Mouse (Mus musculus): ENCODE measurements around the gene Tufm. TPM values are rescaled to one million over a fixed set of nuclear protein-coding genes. Genes with fewer than 3 reads are reported as not detected.
A peak's percentile ranks its signal among the peaks of the same experiment; 100 is the strongest.

Gene Tufm
- 180 and 183 TPM in 2 replicates for polyA plus RNA-seq (2016; fragmentation: Nextera tagmentation; extraction: Ambion mirVana)

DNA sequence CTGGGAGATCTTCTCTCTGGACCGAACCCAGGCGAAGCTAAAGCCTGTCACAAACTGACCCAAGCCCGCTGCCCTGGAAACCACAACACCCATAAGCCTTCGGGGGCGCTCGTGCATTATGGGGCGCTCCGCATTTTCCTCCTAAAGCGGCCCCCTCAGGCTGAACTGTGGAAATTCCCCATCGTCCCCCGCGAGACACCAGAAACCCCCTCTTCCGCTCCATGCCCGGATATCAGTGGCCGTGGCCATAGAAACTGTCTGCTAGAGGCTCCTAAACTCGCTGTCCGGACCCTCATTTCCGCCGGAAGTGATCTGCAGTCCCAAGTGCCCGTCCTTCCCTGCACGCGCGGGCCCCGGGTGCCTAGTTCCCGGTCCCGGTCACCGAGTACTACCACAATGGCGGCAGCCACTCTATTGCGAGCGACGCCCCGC is at the start of gene Tufm:
Gene Tufm, plus strand, starts transcription at position 310 of the 432 bp plus-strand sequence.
- Histone ChIP-seq H3K9me3 (no peaks in the 10 kb centered on the region), H3K27ac (peak within 1 kb of the TSS; percentile 86), H3K4me3 (peak within 1 kb of the TSS; percentile 64), H3K27me3 (ENCODE audit: poor library complexity, severe bottlenecking) (no peaks in the 10 kb centered on the region), H3K4me1 (peaks cover 32% of the 10 kb centered on the region), H3K36me3 (replicated peaks) (peaks cover 36% of the 10 kb centered on the region)
- DNase-seq (ENCODE audit: extremely low spot score, low spot score), result peak; percentile 99
- under 1% methylated on average over 32 of the region's 32 CpGs for WGBS

DNA sequence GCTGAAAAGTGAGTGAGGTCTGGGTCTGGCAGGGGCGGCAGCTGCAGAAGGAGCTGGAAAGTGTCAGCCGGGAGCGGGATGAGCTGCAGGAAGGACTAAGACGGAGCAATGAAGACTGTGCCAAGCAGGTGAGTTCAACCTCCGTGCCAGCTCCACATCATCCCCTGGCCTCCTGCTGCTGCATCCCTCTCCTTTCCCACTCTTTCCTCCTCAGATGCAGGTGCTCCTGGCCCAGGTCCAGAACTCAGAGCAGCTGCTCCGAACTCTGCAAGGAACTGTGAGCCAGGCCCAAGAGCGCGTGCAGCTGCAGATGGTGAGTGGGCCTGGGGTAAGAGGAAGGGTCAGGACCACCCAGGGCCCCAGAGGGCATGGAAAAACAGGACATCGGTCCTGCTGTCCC is 47.0 kb upstream of the Tufm start:
- peak overlapping the region; percentile 6; the same call in 1 of the 2 replicates for H3K27ac ChIP-seq
- H3K36me3 ChIP-seq (replicated peaks), result peaks cover 47% of the 10 kb centered on the region

DNA sequence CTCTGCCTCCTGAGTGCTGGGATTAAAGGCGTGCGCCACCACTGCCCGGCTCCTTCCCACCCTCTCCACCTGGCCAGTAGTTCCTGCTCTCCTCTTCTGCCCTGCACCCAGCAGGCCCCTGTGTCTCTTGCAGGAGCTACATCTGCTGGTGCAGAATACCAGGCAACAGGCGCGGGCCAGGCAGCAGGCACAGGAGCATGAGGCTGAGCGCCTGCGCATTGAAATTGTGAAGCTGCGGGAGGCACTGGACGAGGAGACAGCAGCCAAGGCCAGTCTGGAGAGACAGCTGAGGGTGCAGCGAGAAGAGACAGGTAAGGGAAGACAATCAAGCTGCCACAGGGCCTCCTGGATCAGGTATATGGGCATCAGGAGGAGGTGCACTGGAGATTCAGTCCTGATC is 43.2 kb upstream of the Tufm start:
- no peak overlapping the region for H3K4me3 ChIP-seq
- no peak overlapping the region for H3K27ac ChIP-seq
- no peaks in the 10 kb centered on the region for H3K9me3 ChIP-seq
- WGBS, result 94% methylated on average over 10 of the region's 10 CpGs
- no peak for DNase-seq (ENCODE audit: extremely low spot score, low spot score)
- H3K4me1 ChIP-seq, result no peaks in the 10 kb centered on the region
- peaks cover 65% of the 10 kb centered on the region for H3K36me3 ChIP-seq (replicated peaks)
- no peaks in the 10 kb centered on the region for H3K27me3 ChIP-seq (ENCODE audit: poor library complexity, severe bottlenecking)

More for the DNA sequence above, 47.0 kb upstream of the Tufm start:
- H3K27me3 ChIP-seq (ENCODE audit: poor library complexity, severe bottlenecking), result no peaks in the 10 kb centered on the region
- no peak for DNase-seq (ENCODE audit: extremely low spot score, low spot score)
- 92% methylated on average over 9 of the region's 9 CpGs for WGBS
- H3K4me3 ChIP-seq, result no peak overlapping the region
- H3K4me1 ChIP-seq, result peaks cover 5% of the 10 kb centered on the region; the same call in 1 of the 2 replicates
- no peaks in the 10 kb centered on the region for H3K9me3 ChIP-seq

DNA sequence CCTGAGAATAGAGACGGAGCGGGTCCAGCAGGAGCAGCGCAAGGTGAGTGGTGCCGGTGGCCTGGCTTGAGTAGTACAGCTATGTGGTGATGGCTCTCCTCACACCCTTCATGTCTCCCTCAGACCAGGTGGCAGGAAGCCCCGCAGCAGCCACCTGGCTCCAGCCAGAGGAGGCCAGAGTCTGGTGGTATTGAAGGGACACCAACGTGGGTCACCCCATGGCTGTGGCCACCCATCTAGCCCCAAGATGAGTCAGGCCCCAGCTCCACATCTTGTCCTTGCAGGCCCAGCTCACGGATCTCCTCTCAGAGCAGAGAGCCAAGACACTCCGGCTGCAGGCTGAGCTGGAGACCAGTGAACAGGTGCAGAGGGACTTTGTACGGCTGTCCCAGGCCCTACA is 42.6 kb upstream of the Tufm start:
- Histone ChIP-seq H3K4me1 (no peaks in the 10 kb centered on the region), H3K27me3 (ENCODE audit: poor library complexity, severe bottlenecking) (no peaks in the 10 kb centered on the region), H3K36me3 (replicated peaks) (peaks cover 65% of the 10 kb centered on the region), H3K9me3 (no peaks in the 10 kb centered on the region), H3K4me3 (no peak overlapping the region), H3K27ac (no peak overlapping the region)
- DNase-seq (ENCODE audit: extremely low spot score, low spot score), result no peak
- WGBS, result 92% methylated on average over 9 of the region's 9 CpGs

DNA sequence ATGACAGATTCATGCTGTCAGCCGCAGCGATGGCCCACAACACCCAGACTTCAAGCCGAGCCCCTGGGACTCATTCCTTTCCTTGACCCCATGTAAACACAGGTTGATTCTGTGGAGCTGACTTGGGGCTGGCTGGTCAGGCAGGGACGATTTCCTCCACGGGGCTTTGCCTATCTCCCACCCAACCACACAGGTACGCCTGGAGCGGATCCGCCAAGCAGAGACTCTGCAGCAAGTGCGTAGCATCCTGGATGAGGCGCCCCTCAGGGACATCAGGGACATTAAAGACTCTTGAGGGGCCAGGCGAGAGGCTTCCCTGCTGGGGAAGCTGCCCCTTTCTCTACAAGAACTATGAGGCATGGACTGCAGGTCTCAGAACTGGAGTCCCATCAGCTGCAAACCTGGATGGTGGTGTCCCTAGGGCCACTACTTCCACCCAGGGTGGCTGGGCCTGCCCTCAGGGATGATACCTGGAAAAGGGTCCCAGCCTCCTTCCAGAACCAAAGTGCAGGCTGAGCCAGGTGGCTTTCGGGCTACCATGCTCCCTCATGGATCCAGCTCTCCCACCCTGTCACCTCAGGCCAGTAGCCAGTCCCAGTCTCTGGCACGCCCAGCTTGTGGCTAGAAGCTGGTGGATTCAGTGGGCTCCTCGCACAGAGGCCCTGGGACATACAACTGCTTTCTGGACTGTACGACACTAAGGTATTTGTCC is 41.9 kb upstream of the Tufm start:
- H3K27ac ChIP-seq, result no peak overlapping the region
- no peaks in the 10 kb centered on the region for H3K4me1 ChIP-seq
- no peaks in the 10 kb centered on the region for H3K9me3 ChIP-seq
- no peak for DNase-seq (ENCODE audit: extremely low spot score, low spot score)
- peaks cover 62% of the 10 kb centered on the region for H3K36me3 ChIP-seq (replicated peaks)
- 94% methylated on average over 15 of the region's 15 CpGs for WGBS
- no peaks in the 10 kb centered on the region for H3K27me3 ChIP-seq (ENCODE audit: poor library complexity, severe bottlenecking)
- no peak overlapping the region for H3K4me3 ChIP-seq

DNA sequence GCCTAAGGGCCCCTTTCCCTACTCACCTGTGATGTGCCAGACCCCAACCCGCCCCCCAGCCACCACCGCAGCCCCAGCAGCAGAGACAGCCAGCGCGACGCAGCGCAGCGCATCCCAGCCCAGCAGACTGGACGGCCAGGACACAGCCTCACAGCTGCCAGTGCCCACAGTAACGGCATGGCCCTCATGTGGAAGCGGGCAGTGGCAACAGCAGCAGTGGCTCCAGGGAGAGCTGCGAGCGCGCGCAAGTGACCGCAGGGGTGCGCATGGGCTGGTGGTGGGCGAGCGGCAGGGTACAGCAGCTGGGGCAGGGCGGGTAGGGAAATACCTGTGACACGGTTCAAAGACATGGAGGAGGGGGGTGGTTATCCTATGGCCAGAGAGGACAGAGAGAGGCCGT is 40.9 kb upstream of the Tufm start:
- H3K4me1 ChIP-seq, result no peaks in the 10 kb centered on the region
- H3K27me3 ChIP-seq (ENCODE audit: poor library complexity, severe bottlenecking), result no peaks in the 10 kb centered on the region
- H3K36me3 ChIP-seq (replicated peaks), result peaks cover 58% of the 10 kb centered on the region
- no peak overlapping the region for H3K4me3 ChIP-seq
- no peaks in the 10 kb centered on the region for H3K9me3 ChIP-seq
- no peak overlapping the region for H3K27ac ChIP-seq
- DNase-seq (ENCODE audit: extremely low spot score, low spot score), result no peak
- WGBS, result 92% methylated on average over 21 of the region's 21 CpGs

DNA sequence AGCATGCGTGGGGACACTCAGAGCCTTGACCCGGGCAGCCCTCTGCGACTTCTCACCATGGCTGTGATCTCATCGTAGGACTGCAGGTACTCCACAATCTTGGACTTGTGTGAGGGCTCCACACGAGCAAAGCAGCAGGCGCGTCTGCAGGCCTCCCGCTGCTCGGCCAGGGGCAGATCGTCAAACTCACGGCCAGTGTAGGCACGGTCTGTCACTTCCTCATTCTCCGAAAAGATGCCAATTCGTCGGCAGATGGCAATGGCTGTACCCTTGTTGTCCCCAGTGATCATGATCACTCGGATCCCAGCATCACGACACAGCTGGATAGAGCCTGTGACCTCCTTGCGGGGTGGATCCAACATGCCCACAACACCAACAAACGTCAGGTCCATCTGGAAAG is 38.7 kb upstream of the Tufm start:
- no peaks in the 10 kb centered on the region for H3K27me3 ChIP-seq (ENCODE audit: poor library complexity, severe bottlenecking)
- H3K4me3 ChIP-seq, result no peak overlapping the region
- H3K36me3 ChIP-seq (replicated peaks), result peaks cover 44% of the 10 kb centered on the region
- H3K9me3 ChIP-seq, result no peaks in the 10 kb centered on the region
- no peaks in the 10 kb centered on the region for H3K4me1 ChIP-seq
- 95% methylated on average over 19 of the region's 19 CpGs for WGBS
- no peak overlapping the region for H3K27ac ChIP-seq
- no peak for DNase-seq (ENCODE audit: extremely low spot score, low spot score)

DNA sequence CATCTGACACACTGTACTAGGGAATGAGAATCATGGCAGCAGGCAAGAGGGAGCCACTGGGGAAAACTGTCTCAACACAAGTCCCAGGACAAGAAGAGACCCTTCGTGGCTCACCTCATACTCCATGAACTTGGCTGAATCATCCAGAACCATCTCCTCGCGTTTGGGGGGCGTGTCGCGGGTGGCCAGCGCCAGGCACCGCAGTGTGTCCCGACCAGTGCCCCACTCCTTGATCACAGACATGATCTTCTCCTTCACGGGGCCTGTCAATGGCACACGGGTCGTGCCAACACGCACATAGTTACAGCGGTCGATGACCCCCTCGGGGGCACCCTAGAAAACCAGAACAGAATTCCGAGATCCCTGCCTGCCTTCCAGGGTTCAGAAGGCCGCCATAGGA is 37.2 kb upstream of the Tufm start:
- DNase-seq (ENCODE audit: extremely low spot score, low spot score), result no peak
- H3K4me3 ChIP-seq, result no peak overlapping the region
- no peaks in the 10 kb centered on the region for H3K4me1 ChIP-seq
- no peak overlapping the region for H3K27ac ChIP-seq
- H3K36me3 ChIP-seq (replicated peaks), result peaks cover 31% of the 10 kb centered on the region
- H3K27me3 ChIP-seq (ENCODE audit: poor library complexity, severe bottlenecking), result no peaks in the 10 kb centered on the region
- 92% methylated on average over 18 of the region's 18 CpGs for WGBS
- H3K9me3 ChIP-seq, result no peaks in the 10 kb centered on the region

DNA sequence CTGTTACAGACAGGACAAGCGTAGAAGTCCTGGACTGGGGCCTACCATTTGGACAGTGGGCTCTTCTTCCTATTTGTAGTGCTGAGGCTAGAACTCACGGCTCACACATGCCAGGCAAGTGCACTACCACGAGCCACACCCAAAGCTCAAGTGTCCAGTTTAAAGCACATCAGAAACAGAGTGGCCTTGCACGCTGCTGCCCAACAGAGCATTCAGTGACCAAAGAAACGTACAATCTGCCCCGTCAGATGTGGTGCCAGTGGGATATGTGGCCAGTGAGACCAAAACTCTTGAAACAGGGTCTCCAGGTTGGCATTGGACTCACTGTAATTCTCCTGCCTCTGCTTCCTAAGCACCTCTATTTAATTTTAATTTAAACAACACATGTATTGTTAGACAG is 36.5 kb upstream of the Tufm start:
- no peak overlapping the region for H3K27ac ChIP-seq
- WGBS, result 93% methylated on average over 6 of the region's 6 CpGs
- H3K27me3 ChIP-seq (ENCODE audit: poor library complexity, severe bottlenecking), result no peaks in the 10 kb centered on the region
- H3K9me3 ChIP-seq, result no peaks in the 10 kb centered on the region
- no peak overlapping the region for H3K4me3 ChIP-seq
- H3K4me1 ChIP-seq, result no peaks in the 10 kb centered on the region
- no peak for DNase-seq (ENCODE audit: extremely low spot score, low spot score)
- peaks cover 25% of the 10 kb centered on the region for H3K36me3 ChIP-seq (replicated peaks)

DNA sequence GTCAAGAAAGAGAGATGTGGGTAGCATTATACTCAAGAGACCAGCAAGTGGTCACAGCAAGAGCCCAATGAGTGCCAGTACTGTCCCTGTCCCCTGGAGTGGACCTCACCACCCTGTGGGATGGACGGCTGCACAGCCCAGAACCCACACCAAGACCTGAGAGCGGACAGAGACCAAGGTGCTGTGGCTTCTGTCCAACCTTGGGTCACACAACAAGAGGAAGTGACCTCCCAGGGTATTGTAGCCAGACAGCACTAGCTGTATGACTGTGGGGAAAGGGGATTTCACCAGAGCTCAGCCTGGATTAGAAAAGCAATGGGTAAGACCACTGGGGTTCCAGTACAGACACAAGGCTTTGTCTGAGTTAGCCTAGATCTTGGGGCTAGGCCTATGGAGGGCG is 34.9 kb upstream of the Tufm start:
- no peak overlapping the region for H3K4me3 ChIP-seq
- DNase-seq (ENCODE audit: extremely low spot score, low spot score), result no peak
- H3K4me1 ChIP-seq, result no peaks in the 10 kb centered on the region
- no peaks in the 10 kb centered on the region for H3K27me3 ChIP-seq (ENCODE audit: poor library complexity, severe bottlenecking)
- H3K27ac ChIP-seq, result no peak overlapping the region
- peaks cover 9% of the 10 kb centered on the region for H3K36me3 ChIP-seq (replicated peaks)
- WGBS, result 95% methylated on average over 3 of the region's 3 CpGs
- no peaks in the 10 kb centered on the region for H3K9me3 ChIP-seq

DNA sequence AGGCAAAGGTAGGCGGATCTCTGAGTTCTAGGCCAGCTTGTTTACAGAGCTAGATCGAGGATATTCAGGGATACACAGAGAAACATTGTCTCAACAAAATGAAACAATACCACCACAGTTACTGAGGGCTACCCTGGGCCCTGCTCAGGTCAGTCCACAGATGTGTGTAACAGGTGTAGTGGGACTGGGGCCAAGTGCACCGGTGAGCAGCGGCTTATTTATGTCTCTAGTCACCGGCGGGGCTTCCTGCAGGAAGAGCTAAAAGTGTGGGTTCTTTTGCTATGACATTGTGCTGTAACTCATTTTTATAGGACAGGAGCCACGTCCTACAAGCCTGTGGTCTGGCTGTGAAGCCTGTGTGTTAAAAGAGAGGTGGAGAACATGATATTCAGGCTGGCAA is 33.3 kb upstream of the Tufm start:
- Histone ChIP-seq H3K27me3 (ENCODE audit: poor library complexity, severe bottlenecking) (no peaks in the 10 kb centered on the region), H3K4me1 (no peaks in the 10 kb centered on the region), H3K36me3 (replicated peaks) (no peaks in the 10 kb centered on the region), H3K27ac (no peak overlapping the region), H3K4me3 (no peak overlapping the region), H3K9me3 (no peaks in the 10 kb centered on the region)
- no peak for DNase-seq (ENCODE audit: extremely low spot score, low spot score)
- WGBS, result 86% methylated on average over 7 of the region's 7 CpGs

DNA sequence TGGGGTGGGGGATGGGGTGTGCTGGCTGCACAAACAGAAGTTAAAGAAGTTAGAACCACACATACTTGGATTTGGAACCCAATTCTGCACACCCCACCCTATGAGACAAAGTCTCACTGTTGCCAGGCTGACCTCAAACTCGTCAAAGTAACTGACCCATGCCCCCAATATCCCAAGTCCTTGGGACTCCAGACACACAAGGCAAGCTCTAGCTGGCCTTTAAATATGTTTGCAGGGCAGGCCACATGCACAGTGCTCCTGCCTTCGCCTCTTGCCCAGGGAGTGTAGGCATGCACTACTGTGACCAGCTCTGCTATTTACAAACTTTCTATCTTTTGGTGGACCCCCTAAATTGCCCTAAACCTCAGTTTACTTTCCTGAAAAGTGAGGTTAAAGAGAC is 31.9 kb upstream of the Tufm start:
- H3K4me3 ChIP-seq, result no peak overlapping the region
- 85% methylated on average over 2 of the region's 2 CpGs for WGBS
- no peaks in the 10 kb centered on the region for H3K27me3 ChIP-seq (ENCODE audit: poor library complexity, severe bottlenecking)
- DNase-seq (ENCODE audit: extremely low spot score, low spot score), result no peak
- H3K4me1 ChIP-seq, result no peaks in the 10 kb centered on the region
- H3K36me3 ChIP-seq (replicated peaks), result no peaks in the 10 kb centered on the region
- H3K27ac ChIP-seq, result no peak overlapping the region
- no peaks in the 10 kb centered on the region for H3K9me3 ChIP-seq

DNA sequence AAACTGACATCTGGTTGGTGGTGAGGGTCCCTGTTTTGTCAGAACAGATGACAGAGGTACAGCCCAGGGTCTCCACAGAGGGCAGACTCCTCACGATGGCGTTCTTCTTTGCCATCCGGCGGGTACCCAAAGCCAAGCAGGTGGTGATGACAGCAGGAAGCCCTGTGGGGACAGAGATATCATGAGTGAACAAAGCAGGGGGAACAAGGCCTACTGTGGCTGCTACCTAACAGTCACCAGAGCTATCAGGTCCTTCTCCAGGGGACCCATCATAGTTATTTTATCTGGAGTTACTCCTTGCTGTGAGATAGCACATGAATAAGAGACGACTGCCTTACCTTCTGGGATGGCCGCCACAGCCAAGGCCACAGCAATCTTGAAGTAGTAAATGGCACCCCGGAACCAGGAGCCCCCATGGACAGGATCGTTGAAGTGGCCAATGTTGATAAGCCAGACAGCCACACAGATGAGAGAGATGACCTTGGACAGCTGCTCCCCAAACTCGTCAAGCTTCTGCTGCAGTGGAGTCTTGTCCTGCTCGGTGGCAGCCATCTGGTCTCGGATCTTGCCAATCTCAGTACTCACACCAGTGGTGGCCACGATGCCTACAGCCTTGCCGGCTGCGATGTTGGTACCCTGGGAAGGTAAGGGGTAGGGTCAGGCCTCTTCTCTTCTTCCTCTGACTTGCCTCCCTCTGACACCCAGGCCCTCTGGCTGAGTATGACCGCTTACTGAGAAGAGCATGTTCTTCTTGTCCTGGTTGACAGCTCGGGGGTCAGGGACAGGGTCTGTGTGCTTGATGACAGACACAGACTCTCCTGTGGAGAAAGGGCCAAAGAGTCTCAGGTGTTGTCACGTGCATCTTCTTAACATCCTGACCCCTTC is 30.5 kb upstream of the Tufm start:
- Histone ChIP-seq H3K27me3 (ENCODE audit: poor library complexity, severe bottlenecking) (no peaks in the 10 kb centered on the region), H3K4me3 (no peak overlapping the region), H3K27ac (no peak overlapping the region), H3K4me1 (peaks cover 6% of the 10 kb centered on the region; the same call in 1 of the 2 replicates), H3K36me3 (replicated peaks) (no peaks in the 10 kb centered on the region), H3K9me3 (no peaks in the 10 kb centered on the region)
- 90% methylated on average over 17 of the region's 17 CpGs for WGBS
- no peak for DNase-seq (ENCODE audit: extremely low spot score, low spot score)
